Mouse (Mus musculus) midbrain, embryonic 13.5 days (tissue): ENCODE measurements around the gene Setx. TPM values are rescaled to one million over a fixed set of nuclear protein-coding genes. Genes with fewer than 3 reads are reported as not detected.

Source experiments
- ATAC-seq: fragments of 200-750 bp; cut with Nextera tagmentation; 2 replicates; pipeline ENCODE4 v1.8.0; 2017; ENCODE audit warnings: mild to moderate bottlenecking, moderate TSS enrichment, moderate library complexity
- H3K27ac ChIP-seq: fragments of 300-500 bp; sonication (generic); 2 replicates; pipeline ENCODE4 v1.5.1; 2015; ENCODE audit warnings: inconsistent platforms, mild to moderate bottlenecking, moderate library complexity
- H3K27me3 ChIP-seq: fragments of 300-500 bp; sonication (generic); 2 replicates; pipeline ENCODE4 v1.6.1; 2015; ENCODE audit warnings: mild to moderate bottlenecking, inconsistent platforms
- H3K36me3 ChIP-seq: fragments of 300-500 bp; sonication (generic); 2 replicates; pipeline ENCODE4 v1.6.1; 2015; ENCODE audit warnings: mild to moderate bottlenecking, inconsistent platforms
- H3K4me1 ChIP-seq: fragments of 300-500 bp; sonication (generic); replicated peaks from 2 replicates; pipeline ENCODE4 v1.6.1; 2015; ENCODE audit warnings: inconsistent platforms
- H3K4me2 ChIP-seq: fragments of 300-500 bp; sonication (generic); replicated peaks from 2 replicates; pipeline ENCODE4 v1.6.1; 2015; ENCODE audit warnings: moderate library complexity, mild to moderate bottlenecking, inconsistent platforms
- H3K4me3 ChIP-seq: fragments of 300-500 bp; sonication (generic); replicated peaks from 2 replicates; pipeline ENCODE4 v1.5.1; 2015; ENCODE audit warnings: mild to moderate bottlenecking, inconsistent platforms
- H3K9ac ChIP-seq: fragments of 300-500 bp; sonication (generic); replicated peaks from 2 replicates; pipeline ENCODE4 v1.6.1; 2015; ENCODE audit warnings: mild to moderate bottlenecking, inconsistent platforms
- H3K9me3 ChIP-seq: fragments of 300-500 bp; sonication (generic); 2 replicates; pipeline ENCODE4 v1.6.1; 2016; ENCODE audit warnings: mild to moderate bottlenecking, inconsistent platforms
- WGBS: fragments of 180-500 bp; shearing (Covaris S2); methylation state at CpG from one replicate; pipeline ENCODE4 v1.1.7; 2015; 5-methylcytosine and 5-hydroxymethylcytosine counted together
- polyA plus RNA-seq: library from polyadenylated mRNA; unstranded; fragments of >200 nt; fragmentation: Nextera tagmentation; extraction: Ambion mirVana; gene quantifications from 2 replicates; pipeline ENCODE4 v1.2.1, GENCODE M21; 2015

The Setx gene
- polyA plus RNA-seq, 1 experiment from 2014 or later, result 14.3 TPM

GRCm38 (mm10) chr2:29230191-29230835 lies 106.3 kb downstream of the Setx start:
- no peaks in the 10 kb centered on the region for H3K36me3 ChIP-seq
- no peaks in the 10 kb centered on the region for H3K27me3 ChIP-seq
- H3K4me2 ChIP-seq, result no peak overlapping the region
- H3K27ac ChIP-seq, result no peak overlapping the region
- H3K9ac ChIP-seq, result no peak overlapping the region
- 67% methylated on average over 9 of the region's 9 CpGs for WGBS
- ATAC-seq, result no peak
- H3K4me1 ChIP-seq, result peaks cover 27% of the 10 kb centered on the region
- H3K9me3 ChIP-seq, result no peaks in the 10 kb centered on the region
- no peak overlapping the region for H3K4me3 ChIP-seq

Other genes with a start within 250 kb of the Setx start
- 29.8 and 41.8 TPM in 2 replicates for gene Barhl1, start 207.5 kb upstream of the Setx start, polyA plus RNA-seq
- gene Cfap77, start 69.1 kb upstream of the Setx start, polyA plus RNA-seq, result 0.48 and 0.63 TPM in 2 replicates
- gene Ttf1, start 63.9 kb upstream of the Setx start, polyA plus RNA-seq, result 10.1 and 10.4 TPM in 2 replicates
- gene Ntng2, start 128.8 kb downstream of the Setx start, polyA plus RNA-seq, result 11.8 and 15.6 TPM in 2 replicates
- gene Med27, start 222.6 kb downstream of the Setx start, polyA plus RNA-seq, result 89.3 and 90.9 TPM in 2 replicates